ENCODE assay signal across 8 mouse cellular contexts in the genomic region with DNA sequence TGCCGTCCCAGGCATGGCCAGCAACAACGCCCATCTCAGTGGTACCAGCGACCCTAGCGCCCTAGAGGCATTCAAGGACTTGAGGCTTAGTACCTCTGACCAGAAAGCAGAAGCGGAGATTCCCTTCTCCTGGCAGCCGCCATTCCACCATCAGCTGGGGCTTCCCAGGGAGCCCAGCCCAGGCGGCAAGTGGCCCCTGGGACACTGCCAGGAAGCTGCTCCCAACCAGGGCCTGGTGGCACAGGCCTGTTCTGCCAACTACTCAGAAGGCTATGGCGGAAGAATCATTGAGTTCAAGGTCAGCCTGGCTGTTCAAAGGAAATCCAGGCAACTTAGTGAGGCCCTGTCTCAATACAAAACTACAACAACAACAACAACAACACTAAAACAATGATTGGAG.
A peak's percentile ranks its signal among the peaks of the same experiment; 100 is the strongest.
DNase-seq lines count a peak whose midpoint lies in the region; ATAC-seq lines count a peak whose summit lies in the region.
"Had no signal": no experiment of that assay in that cellular context is flagged by ENCODE, and none has a peak within 500 bp of the region (broad histone marks: within the 10 kb centered on the region; RNA-seq: fewer than 3 reads in every experiment).

No protein-coding gene starts in this region.

- H3K27ac ChIP-seq in lung, embryonic 16.5 days (ENCODE audit: low read length): peak overlapping the region; percentile 20; the same call in 1 of the 2 replicates
- no peak overlapping the region for H3K27ac ChIP-seq in liver, embryonic 12.5 days

- no peak overlapping the region for H3K9ac ChIP-seq in lung, embryonic 16.5 days (ENCODE audit: low read length)
- H3K9ac ChIP-seq in liver, embryonic 12.5 days: no peak overlapping the region
- H3K9ac ChIP-seq: forebrain, embryonic 15.5 days had no signal

- no peaks in the 10 kb centered on the region for H3K27me3 ChIP-seq in lung, embryonic 16.5 days (ENCODE audit: control insufficient read depth, insufficient read depth, low read depth, low read length)
- H3K27me3 ChIP-seq in liver, embryonic 12.5 days (replicated peaks): no peaks in the 10 kb centered on the region
- H3K27me3 ChIP-seq: forebrain, embryonic 15.5 days had no signal

- 82% methylated on average over 8 of the region's 8 CpGs for WGBS in lung, embryonic 16.5 days
- 73% methylated on average over 8 of the region's 8 CpGs for WGBS in liver, embryonic 12.5 days (ENCODE audit: insufficient replicate concordance)

- DNase-seq in lung, postnatal 25 days (ENCODE audit: low spot score): no peak
- peak; percentile 53 for DNase-seq in gastrocnemius, postnatal 10 days
- DNase-seq in heart, postnatal 14 days: peak; percentile 51 to 52
- DNase-seq in kidney, postnatal 25 days: peak; percentile 69 to 87
- no peak for DNase-seq in right cerebral cortex, postnatal 36 days (ENCODE audit: low spot score in 2 of 2)

- ATAC-seq in lung, embryonic 16.5 days (ENCODE audit: low read depth): no peak
- no peak for ATAC-seq in liver, embryonic 12.5 days
- ATAC-seq: forebrain, embryonic 15.5 days had no signal

- peaks cover 45% of the 10 kb centered on the region for H3K4me1 ChIP-seq in lung, embryonic 16.5 days (replicated peaks; ENCODE audit: control insufficient read depth, insufficient read depth, low read length)
- H3K4me1 ChIP-seq in liver, embryonic 12.5 days: peaks cover 80% of the 10 kb centered on the region

- H3K4me3 ChIP-seq in lung, embryonic 16.5 days (ENCODE audit: low read length): no peak overlapping the region
- H3K4me3 ChIP-seq in liver, embryonic 12.5 days: no peak overlapping the region
- H3K4me3 ChIP-seq: forebrain, embryonic 15.5 days had no signal

- intact Hi-C loops in heart, postnatal 14 days (cut with DNase I): no loop called here

- no peaks in the 10 kb centered on the region for H3K36me3 ChIP-seq in lung, embryonic 16.5 days (ENCODE audit: control insufficient read depth, insufficient read depth, low read length)
- no peaks in the 10 kb centered on the region for H3K36me3 ChIP-seq in liver, embryonic 12.5 days
- H3K36me3 ChIP-seq: forebrain, embryonic 15.5 days had no signal

- H3K4me2 ChIP-seq in lung, embryonic 16.5 days (ENCODE audit: low read depth, low read length): no peak overlapping the region
- H3K4me2 ChIP-seq in liver, embryonic 12.5 days: no peak overlapping the region
- H3K4me2 ChIP-seq: forebrain, embryonic 15.5 days had no signal

- H3K9me3 ChIP-seq in lung, embryonic 16.5 days (ENCODE audit: control insufficient read depth, low read length): no peaks in the 10 kb centered on the region
- H3K9me3 ChIP-seq in liver, embryonic 12.5 days (replicated peaks): no peaks in the 10 kb centered on the region
- H3K9me3 ChIP-seq: forebrain, embryonic 15.5 days had no signal

Comparison
In these comparisons a context has a peak if more than half of its experiments do, and no peak if none do; other contexts are left out.
1. DNase-seq: peak in gastrocnemius, postnatal 10 days (single experiment), heart, postnatal 14 days (2 of 2) and kidney, postnatal 25 days (2 of 2); none in lung, postnatal 25 days (single experiment) and right cerebral cortex, postnatal 36 days (0 of 2).